Mouse (Mus musculus): Measurements from ENCODE around the gene Tmem38a. TPM values are rescaled to one million over a fixed set of nuclear protein-coding genes. Genes with fewer than 3 reads are reported as not detected.

Gene Tmem38a
- 55.4 and 64.6 TPM in 2 replicates for polyA plus RNA-seq (2014; fragmentation: Nextera tagmentation; extraction: Ambion mirVana)

DNA sequence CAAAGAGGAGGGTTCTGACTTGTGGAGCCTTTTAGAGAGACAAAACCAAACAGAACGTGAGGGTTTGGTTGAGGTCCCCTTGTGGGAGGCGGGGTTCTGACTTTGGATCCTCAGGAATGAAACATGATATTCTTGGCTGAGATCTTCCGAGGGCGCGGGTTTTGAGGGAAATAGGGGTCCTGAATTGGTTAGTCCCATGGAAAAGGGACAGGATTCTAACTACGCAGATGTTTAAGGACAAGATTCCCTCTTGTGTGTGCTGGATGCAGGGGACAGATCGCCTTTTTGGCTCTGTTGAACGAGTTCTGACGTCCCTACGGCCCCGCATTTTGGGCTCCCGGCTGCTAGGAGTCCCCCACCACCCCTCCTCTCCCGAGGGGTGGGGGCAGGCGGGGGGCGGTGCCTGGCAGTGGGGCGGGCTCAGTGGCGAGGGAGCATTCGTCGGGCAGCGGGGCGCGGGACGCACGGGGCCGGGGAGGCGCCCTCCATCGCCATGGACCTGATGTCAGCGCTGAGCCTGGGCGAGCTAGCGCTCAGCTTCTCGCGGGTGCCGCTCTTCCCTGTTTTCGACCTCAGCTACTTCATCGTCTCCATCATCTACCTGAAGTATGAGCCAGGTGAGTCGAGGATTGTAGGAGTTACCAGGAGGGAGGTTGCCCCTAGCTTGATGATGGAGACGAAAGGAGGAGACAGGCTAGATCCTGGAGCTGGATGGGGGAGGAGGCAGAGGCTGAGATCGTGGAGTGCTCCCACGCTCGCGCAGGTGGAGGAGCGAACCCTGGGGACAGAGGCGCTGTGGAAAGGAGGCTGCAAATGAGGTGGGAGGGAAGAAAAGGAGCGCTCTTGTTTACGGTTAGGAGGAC, at the start of gene Tmem38a:
Gene Tmem38a (plus strand): TSS at position 445 of the 863 bp plus-strand sequence.
- no peaks in the 10 kb centered on the region for H3K9me3 ChIP-seq (replicated peaks; ENCODE audit: control insufficient read depth, low read length)
- WGBS (ENCODE audit: insufficient replicate concordance), result under 1% methylated on average over 40 of the region's 45 CpGs
- peak within 1 kb of the TSS; percentile 76 for H3K9ac ChIP-seq (ENCODE audit: low read depth, low read length)
- H3K4me1 ChIP-seq (ENCODE audit: control insufficient read depth, insufficient read depth, low read length), result peaks cover 12% of the 10 kb centered on the region
- peaks cover 24% of the 10 kb centered on the region for H3K36me3 ChIP-seq (ENCODE audit: control insufficient read depth, insufficient read depth, low read length)
- peak within 1 kb of the TSS; percentile 69 for H3K4me3 ChIP-seq (ENCODE audit: low read depth, low read length)
- H3K4me2 ChIP-seq, result peak within 1 kb of the TSS; percentile 82
- H3K27me3 ChIP-seq (ENCODE audit: control insufficient read depth, insufficient read depth, low read length), result no peaks in the 10 kb centered on the region
- ATAC-seq (replicated peaks; ENCODE audit: insufficient number of reproducible peaks, low FRiP score, low TSS enrichment), result peak; percentile 36; the same call in 1 of the 2 replicates
- peak within 1 kb of the TSS; percentile 87 for H3K27ac ChIP-seq (ENCODE audit: low read depth, low read length)

DNA sequence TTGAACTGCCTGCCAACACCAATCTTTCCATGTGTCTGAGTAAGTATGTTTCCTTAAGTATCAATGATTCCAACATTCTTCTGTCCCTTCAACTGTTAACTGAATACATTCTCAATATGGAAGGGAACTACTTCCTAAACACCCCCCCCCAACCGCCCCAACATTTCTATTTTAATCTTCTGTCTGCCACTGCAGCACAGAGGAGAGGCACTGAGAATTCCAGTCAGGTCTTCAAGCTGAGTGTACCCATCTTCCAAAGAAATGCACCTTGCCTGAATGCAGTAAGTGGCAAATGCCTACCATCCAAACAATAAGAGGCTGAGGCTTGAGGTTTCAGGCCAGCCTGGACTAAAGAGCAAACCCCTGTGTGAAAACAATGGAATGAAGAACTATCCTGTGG, 39.8 kb upstream of the Tmem38a start:
- 81% methylated on average over 1 of the region's 1 CpGs for WGBS (ENCODE audit: insufficient replicate concordance)
- no peaks in the 10 kb centered on the region for H3K4me1 ChIP-seq (ENCODE audit: control insufficient read depth, insufficient read depth, low read length)
- H3K9ac ChIP-seq (ENCODE audit: low read depth, low read length), result no peak overlapping the region
- no peak overlapping the region for H3K27ac ChIP-seq (ENCODE audit: low read depth, low read length)
- no peaks in the 10 kb centered on the region for H3K9me3 ChIP-seq (replicated peaks; ENCODE audit: control insufficient read depth, low read length)
- no peak for ATAC-seq (replicated peaks; ENCODE audit: insufficient number of reproducible peaks, low FRiP score, low TSS enrichment)
- H3K36me3 ChIP-seq (ENCODE audit: control insufficient read depth, insufficient read depth, low read length), result no peaks in the 10 kb centered on the region
- H3K4me3 ChIP-seq (ENCODE audit: low read depth, low read length), result no peak overlapping the region
- no peak overlapping the region for H3K4me2 ChIP-seq
- no peaks in the 10 kb centered on the region for H3K27me3 ChIP-seq (ENCODE audit: control insufficient read depth, insufficient read depth, low read length)

DNA sequence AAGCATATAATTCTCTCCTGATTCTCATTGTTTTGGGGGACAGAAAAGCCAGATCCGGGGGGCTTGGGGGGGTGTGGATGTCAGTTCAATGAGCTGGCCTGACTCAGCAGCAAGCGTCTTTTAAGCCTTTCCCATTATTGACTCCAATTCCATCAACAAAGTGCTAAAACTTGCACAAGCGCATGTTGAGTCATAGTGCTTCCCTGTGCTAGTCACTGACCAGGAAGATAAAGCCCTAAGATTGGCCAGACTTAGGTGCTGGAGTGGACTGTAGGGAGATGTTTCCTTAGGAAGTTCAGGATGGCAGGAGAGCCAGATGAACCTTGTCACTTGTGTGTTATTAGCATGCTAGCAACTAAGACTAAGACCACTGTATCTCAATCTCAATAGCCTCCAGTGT, 37.0 kb upstream of the Tmem38a start:
- Histone ChIP-seq H3K4me1 (ENCODE audit: control insufficient read depth, insufficient read depth, low read length) (no peaks in the 10 kb centered on the region), H3K9ac (ENCODE audit: low read depth, low read length) (no peak overlapping the region), H3K4me2 (no peak overlapping the region), H3K4me3 (ENCODE audit: low read depth, low read length) (no peak overlapping the region), H3K9me3 (replicated peaks; ENCODE audit: control insufficient read depth, low read length) (no peaks in the 10 kb centered on the region), H3K36me3 (ENCODE audit: control insufficient read depth, insufficient read depth, low read length) (no peaks in the 10 kb centered on the region), H3K27me3 (ENCODE audit: control insufficient read depth, insufficient read depth, low read length) (no peaks in the 10 kb centered on the region), H3K27ac (ENCODE audit: low read depth, low read length) (no peak overlapping the region)
- ATAC-seq (replicated peaks; ENCODE audit: insufficient number of reproducible peaks, low FRiP score, low TSS enrichment), result no peak
- WGBS (ENCODE audit: insufficient replicate concordance), result 87% methylated on average over 3 of the region's 3 CpGs

DNA sequence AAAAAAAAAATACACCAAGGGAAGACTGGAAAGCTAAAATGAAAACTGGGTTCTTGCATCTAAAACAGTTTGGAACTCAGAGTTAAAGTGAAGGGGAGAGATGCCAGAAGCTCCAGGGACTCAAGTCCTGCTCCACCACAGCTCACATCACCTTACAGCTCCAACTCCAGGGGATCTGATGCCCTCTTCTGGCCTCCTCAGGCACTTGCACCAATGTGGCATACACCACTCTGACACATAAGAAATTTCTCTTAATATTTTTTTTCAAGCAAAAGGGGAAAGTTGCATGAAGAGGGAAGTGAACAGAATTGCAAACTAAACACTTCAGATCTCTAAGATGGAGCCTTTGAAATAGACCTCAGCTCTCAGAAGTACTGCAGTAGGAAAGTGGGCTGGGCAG, 32.6 kb upstream of the Tmem38a start:
- no peaks in the 10 kb centered on the region for H3K27me3 ChIP-seq (ENCODE audit: control insufficient read depth, insufficient read depth, low read length)
- H3K36me3 ChIP-seq (ENCODE audit: control insufficient read depth, insufficient read depth, low read length), result no peaks in the 10 kb centered on the region; the same call in 1 of the 2 replicates
- no peak overlapping the region for H3K9ac ChIP-seq (ENCODE audit: low read depth, low read length)
- H3K27ac ChIP-seq (ENCODE audit: low read depth, low read length), result no peak overlapping the region
- H3K9me3 ChIP-seq (replicated peaks; ENCODE audit: control insufficient read depth, low read length), result no peaks in the 10 kb centered on the region
- H3K4me2 ChIP-seq, result no peak overlapping the region
- no peak overlapping the region for H3K4me3 ChIP-seq (ENCODE audit: low read depth, low read length)
- H3K4me1 ChIP-seq (ENCODE audit: control insufficient read depth, insufficient read depth, low read length), result no peaks in the 10 kb centered on the region
- ATAC-seq (replicated peaks; ENCODE audit: insufficient number of reproducible peaks, low FRiP score, low TSS enrichment), result no peak

DNA sequence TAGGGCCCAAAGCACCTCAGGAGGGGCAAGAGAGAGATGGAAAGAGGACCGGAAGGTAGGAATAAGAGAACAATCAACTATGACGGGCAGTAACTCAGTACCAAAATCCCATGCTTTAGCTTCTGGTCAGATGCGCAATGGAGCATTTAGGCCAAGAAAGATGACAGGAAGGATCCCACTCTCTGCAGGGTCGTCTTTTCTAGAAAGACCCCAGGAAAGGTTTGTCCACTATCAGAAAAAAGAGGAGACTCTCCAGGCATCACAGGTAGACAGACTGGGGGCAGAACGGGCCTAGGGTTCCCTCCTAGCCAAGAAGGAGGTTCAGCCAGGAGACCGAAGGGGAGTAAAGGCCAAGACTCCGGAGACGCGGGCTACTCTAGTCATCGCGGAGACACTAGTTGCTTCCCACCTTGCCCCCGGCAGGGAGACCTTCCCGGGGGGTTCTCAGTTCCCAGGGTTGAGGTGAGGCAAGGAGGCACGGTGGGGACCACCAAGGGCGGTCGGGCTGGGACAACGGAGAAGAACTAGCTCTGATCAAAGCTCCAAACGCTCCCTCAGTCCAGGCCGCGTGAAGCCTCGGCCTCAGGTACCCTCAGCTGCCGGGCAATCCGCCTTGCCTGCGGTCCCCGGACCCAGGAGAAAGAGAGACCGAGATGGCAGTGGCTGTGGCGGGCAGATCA, 24.6 kb upstream of the Tmem38a start:
- peak overlapping the region; percentile 91 for H3K9ac ChIP-seq (ENCODE audit: low read depth, low read length)
- ATAC-seq (replicated peaks; ENCODE audit: insufficient number of reproducible peaks, low FRiP score, low TSS enrichment), result no peak
- peak overlapping the region; percentile 88 for H3K4me3 ChIP-seq (ENCODE audit: low read depth, low read length)
- H3K4me1 ChIP-seq (ENCODE audit: control insufficient read depth, insufficient read depth, low read length), result peaks cover 13% of the 10 kb centered on the region
- 3% methylated on average over 27 of the region's 27 CpGs for WGBS (ENCODE audit: insufficient replicate concordance)
- H3K9me3 ChIP-seq (replicated peaks; ENCODE audit: control insufficient read depth, low read length), result no peaks in the 10 kb centered on the region
- H3K4me2 ChIP-seq, result peak overlapping the region; percentile 68
- peak overlapping the region; percentile 62 for H3K27ac ChIP-seq (ENCODE audit: low read depth, low read length)
- H3K36me3 ChIP-seq (ENCODE audit: control insufficient read depth, insufficient read depth, low read length), result no peaks in the 10 kb centered on the region; the same call in 1 of the 2 replicates
- no peaks in the 10 kb centered on the region for H3K27me3 ChIP-seq (ENCODE audit: control insufficient read depth, insufficient read depth, low read length)

DNA sequence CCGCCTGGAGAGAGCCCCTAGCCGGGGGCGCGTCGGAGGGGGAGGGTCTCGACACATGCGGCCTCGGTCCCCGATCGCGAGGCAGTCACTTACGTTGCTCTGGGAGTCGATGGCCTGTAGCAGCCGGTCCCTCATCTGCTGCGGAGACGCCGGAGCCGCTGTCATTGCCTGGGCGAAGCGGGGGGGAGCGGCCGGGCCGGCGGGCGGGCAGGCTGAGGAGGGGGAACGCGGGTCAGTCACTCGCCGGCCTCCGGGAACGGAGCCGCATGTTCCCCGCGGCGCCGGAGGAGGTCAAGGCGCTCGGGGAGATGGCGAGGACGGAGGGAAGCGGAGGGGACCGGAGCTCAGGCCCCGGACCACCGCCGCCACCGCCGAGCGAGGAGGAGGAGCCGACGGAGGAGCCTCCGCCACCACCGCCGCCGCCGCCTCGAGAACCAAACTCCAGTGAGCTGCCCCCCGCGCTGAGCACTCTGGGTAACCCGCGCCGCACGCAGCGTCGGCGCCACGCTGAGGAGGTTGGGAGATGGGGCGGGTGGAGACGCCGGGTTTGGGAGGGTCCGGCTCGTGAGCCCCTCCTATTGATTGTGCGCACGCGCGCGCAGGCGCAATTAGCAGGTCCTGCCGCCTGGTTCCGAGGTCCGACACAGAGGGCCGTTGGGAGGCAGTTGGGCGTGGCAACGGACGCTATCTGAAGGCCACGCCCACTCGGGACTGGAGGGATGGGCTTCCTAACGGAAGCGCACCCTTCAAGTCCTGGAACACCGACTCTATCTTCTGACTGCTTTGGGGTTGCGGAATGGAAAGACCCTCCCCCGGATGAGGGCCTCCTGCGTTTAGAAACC, 23.8 kb upstream of the Tmem38a start, which contains the start of gene Med26:
Gene Med26 (minus strand): TSS at position 469 of the 842 bp plus-strand sequence.
- no peaks in the 10 kb centered on the region for H3K9me3 ChIP-seq (replicated peaks; ENCODE audit: control insufficient read depth, low read length)

DNA sequence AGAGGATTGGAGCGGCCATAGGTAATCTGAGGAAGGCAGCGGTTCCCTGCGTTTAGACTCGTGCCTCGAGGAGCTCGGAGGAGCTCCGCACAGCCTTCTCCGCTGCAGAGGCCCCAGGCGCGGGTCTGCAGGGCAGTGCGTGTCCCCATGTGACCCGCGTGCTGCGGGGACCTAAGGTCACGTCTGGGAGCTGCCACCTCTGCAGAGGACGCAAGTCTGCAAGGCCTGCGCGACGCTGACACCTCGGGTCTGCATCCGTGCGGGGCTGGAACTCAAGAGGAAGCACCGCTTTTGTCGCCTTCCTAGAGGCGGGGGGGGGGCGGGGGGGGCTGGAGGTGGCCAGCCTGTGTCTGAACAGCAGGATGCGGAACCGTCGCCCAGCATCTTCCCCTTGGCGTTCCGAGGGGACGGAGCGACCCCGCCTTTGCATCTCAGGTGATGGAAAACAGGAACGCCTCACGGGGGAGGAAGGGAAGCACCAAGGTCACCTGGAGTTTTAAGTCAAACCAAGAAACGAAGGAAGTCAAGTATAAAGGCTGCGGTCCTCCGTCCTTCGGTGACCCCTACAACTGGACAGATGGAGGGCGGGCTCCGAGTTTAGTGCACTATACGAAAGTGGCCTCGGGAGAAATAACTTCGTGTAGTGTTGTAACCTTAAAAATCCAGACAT, 23.1 kb upstream of the Tmem38a start:
- WGBS (ENCODE audit: insufficient replicate concordance), result under 1% methylated on average over 45 of the region's 45 CpGs
- peak overlapping the region; percentile 85 for H3K4me2 ChIP-seq
- peaks cover 13% of the 10 kb centered on the region for H3K4me1 ChIP-seq (ENCODE audit: control insufficient read depth, insufficient read depth, low read length)

More for the DNA sequence above, 23.8 kb upstream of the Tmem38a start, which contains the start of gene Med26:
- H3K36me3 ChIP-seq (ENCODE audit: control insufficient read depth, insufficient read depth, low read length), result no peaks in the 10 kb centered on the region
- peaks cover 13% of the 10 kb centered on the region for H3K4me1 ChIP-seq (ENCODE audit: control insufficient read depth, insufficient read depth, low read length)
- H3K4me2 ChIP-seq, result peak within 1 kb of the TSS; percentile 85
- H3K9ac ChIP-seq (ENCODE audit: low read depth, low read length), result peak within 1 kb of the TSS; percentile 91
- H3K27ac ChIP-seq (ENCODE audit: low read depth, low read length), result peak within 1 kb of the TSS; percentile 89
- 0% methylated on average over 68 of the region's 92 CpGs for WGBS (ENCODE audit: insufficient replicate concordance)
- ATAC-seq (replicated peaks; ENCODE audit: insufficient number of reproducible peaks, low FRiP score, low TSS enrichment), result peak; percentile 95
- H3K4me3 ChIP-seq (ENCODE audit: low read depth, low read length), result peak within 1 kb of the TSS; percentile 88
- H3K27me3 ChIP-seq (ENCODE audit: control insufficient read depth, insufficient read depth, low read length), result no peaks in the 10 kb centered on the region

More for the DNA sequence above, 23.1 kb upstream of the Tmem38a start:
- ATAC-seq (replicated peaks; ENCODE audit: insufficient number of reproducible peaks, low FRiP score, low TSS enrichment), result peak; percentile 67; the same call in 1 of the 2 replicates
- H3K27ac ChIP-seq (ENCODE audit: low read depth, low read length), result peak overlapping the region; percentile 89
- no peaks in the 10 kb centered on the region for H3K27me3 ChIP-seq (ENCODE audit: control insufficient read depth, insufficient read depth, low read length)
- peak overlapping the region; percentile 88 for H3K4me3 ChIP-seq (ENCODE audit: low read depth, low read length)
- H3K9ac ChIP-seq (ENCODE audit: low read depth, low read length), result peak overlapping the region; percentile 71
- H3K36me3 ChIP-seq (ENCODE audit: control insufficient read depth, insufficient read depth, low read length), result peaks cover 4% of the 10 kb centered on the region
- H3K9me3 ChIP-seq (replicated peaks; ENCODE audit: control insufficient read depth, low read length), result no peaks in the 10 kb centered on the region

Data from heart, embryonic 11.5 days (tissue).